Mouse (Mus musculus) heart, postnatal 0 days (tissue): ENCODE measurements around the gene Pdk4. TPM values are rescaled to one million over a fixed set of nuclear protein-coding genes. Genes with fewer than 3 reads are reported as not detected.
A peak's percentile ranks its signal among the peaks of the same experiment; 100 is the strongest.

Experiments
- ATAC-seq: fragments of 200-750 bp; cut with Nextera tagmentation; 2 replicates; pipeline ENCODE4 v1.8.0; 2017; ENCODE audit warnings: low read depth, moderate number of reproducible peaks, moderate library complexity; ENCODE audit not compliant: insufficient read depth
- DNase-seq: peaks from one replicate; pipeline ENCODE4 v3.0.0-alpha.2; 2016; ENCODE audit warnings: low spot score
- H3K27ac ChIP-seq: fragments of 300-500 bp; sonication (generic); 2 replicates; pipeline ENCODE4 v1.5.1; 2014; ENCODE audit warnings: low read depth, mild to moderate bottlenecking
- H3K27me3 ChIP-seq: fragments of 300-500 bp; sonication (generic); 2 replicates; pipeline ENCODE4 v1.6.1; 2014; ENCODE audit warnings: low read length, mixed read lengths; ENCODE audit not compliant: control insufficient read depth, insufficient read depth
- H3K36me3 ChIP-seq: fragments of 300-500 bp; sonication (generic); replicated peaks from 2 replicates; pipeline ENCODE4 v1.6.1; 2014; ENCODE audit warnings: low read length, mixed read lengths; ENCODE audit not compliant: control insufficient read depth, insufficient read depth
- H3K4me1 ChIP-seq: fragments of 300-500 bp; sonication (generic); 2 replicates; pipeline ENCODE4 v1.6.1; 2014; ENCODE audit warnings: antibody characterized with exemption; ENCODE audit not compliant: control insufficient read depth, insufficient read depth
- H3K4me2 ChIP-seq: fragments of 300-500 bp; sonication (generic); 2 replicates; pipeline ENCODE4 v1.6.1; 2014; ENCODE audit warnings: low read depth, mild to moderate bottlenecking, low read length, moderate library complexity
- H3K4me3 ChIP-seq: fragments of 300-500 bp; sonication (generic); 2 replicates; pipeline ENCODE4 v1.5.1; 2014; ENCODE audit warnings: low read depth, low read length
- H3K9ac ChIP-seq: fragments of 300-500 bp; sonication (generic); replicated peaks from 2 replicates; pipeline ENCODE4 v1.6.1; 2014; ENCODE audit warnings: low read depth, low read length, mixed read lengths
- H3K9me3 ChIP-seq: fragments of 300-500 bp; sonication (generic); replicated peaks from 2 replicates; pipeline ENCODE4 v1.6.1; 2016; ENCODE audit warnings: low read length; ENCODE audit not compliant: control insufficient read depth
- CTCF ChIP-seq: IDR thresholded peaks from 2 replicates; pipeline ENCODE4 v1.5.1; 2016; ENCODE audit warnings: antibody characterized with exemption, control low read depth, low read depth
- EP300 ChIP-seq: IDR thresholded peaks from 2 replicates; pipeline ENCODE4 v1.6.1; 2016; ENCODE audit warnings: antibody characterized with exemption, low read depth
- WGBS: fragments of 180-500 bp; shearing (Covaris S2); extraction: QIAGEN DNeasy Blood & Tissue Kit; methylation state at CpG from one replicate; pipeline ENCODE4 v1.1.7; 2014; 5-methylcytosine and 5-hydroxymethylcytosine counted together
- polyA plus RNA-seq: library from polyadenylated mRNA; unstranded; fragments of >200 nt; fragmentation: Nextera tagmentation; extraction: Ambion mirVana; gene quantifications from 2 replicates; pipeline ENCODE4 v1.2.1, GENCODE M21; 2015
- total RNA-seq: library from RNA; depleted of rRNA; stranded (reverse); fragments of >200 nt; gene quantifications from 2 replicates; pipeline ENCODE4 v1.2.3, GENCODE M21; 2014; ENCODE audit warnings: low replicate concordance; rRNA removed

The Pdk4 gene
- total RNA-seq: 75.5 and 77.6 TPM in 2 replicates
- 71.1 and 129 TPM in 2 replicates for polyA plus RNA-seq

GRCm38 (mm10) chr6:5495961-5496853, at the start of gene Pdk4:
Gene Pdk4, minus strand, starts transcription at chr6:5496309.
- peak within 1 kb of the TSS; percentile 75 for H3K4me3 ChIP-seq
- H3K27ac ChIP-seq: peak within 1 kb of the TSS; percentile 98
- H3K9me3 ChIP-seq: no peaks in the 10 kb centered on the region
- H3K9ac ChIP-seq: peak within 1 kb of the TSS; percentile 90
- H3K36me3 ChIP-seq: peaks cover 28% of the 10 kb centered on the region
- ATAC-seq (peak; percentile 97), DNase-seq (peak; percentile 98)
- H3K4me2 ChIP-seq: peak within 1 kb of the TSS; percentile 64
- H3K4me1 ChIP-seq: peaks cover 5% of the 10 kb centered on the region
- no peaks in the 10 kb centered on the region for H3K27me3 ChIP-seq
- under 1% methylated on average over 43 of the region's 43 CpGs for WGBS
- TF ChIP-seq CTCF (no peak), EP300 (peak; percentile 97)

- Histone ChIP-seq H3K36me3 (no peaks in the 10 kb centered on the region), H3K27me3 (no peaks in the 10 kb centered on the region), H3K4me1 (no peaks in the 10 kb centered on the region), H3K4me2 (no peak overlapping the region), H3K9me3 (no peaks in the 10 kb centered on the region), H3K4me3 (no peak overlapping the region), H3K27ac (no peak overlapping the region), H3K9ac (no peak overlapping the region)
- TF ChIP-seq EP300: no peak
- TF ChIP-seq CTCF: no peak
- no peak for ATAC-seq
- 68% methylated on average over 2 of the region's 2 CpGs for WGBS
- DNase-seq: no peak
Observed at GRCm38 (mm10) chr6:5537855-5538365, 41.8 kb upstream of the Pdk4 start.

GRCm38 (mm10) chr6:5535754-5536153, 39.6 kb upstream of the Pdk4 start:
- no peak overlapping the region for H3K27ac ChIP-seq
- H3K9me3 ChIP-seq: no peaks in the 10 kb centered on the region
- H3K27me3 ChIP-seq: no peaks in the 10 kb centered on the region
- DNase-seq (no peak), ATAC-seq (no peak)
- TF ChIP-seq CTCF (no peak), EP300 (no peak)
- H3K36me3 ChIP-seq: no peaks in the 10 kb centered on the region
- no peak overlapping the region for H3K9ac ChIP-seq
- H3K4me2 ChIP-seq: no peak overlapping the region
- H3K4me3 ChIP-seq: no peak overlapping the region
- no peaks in the 10 kb centered on the region for H3K4me1 ChIP-seq

- WGBS: 80% methylated on average over 5 of the region's 5 CpGs
- no peak for ATAC-seq
Observed at GRCm38 (mm10) chr6:5517091-5517490, 21.0 kb upstream of the Pdk4 start.

GRCm38 (mm10) chr6:5509757-5510156, 13.6 kb upstream of the Pdk4 start:
- H3K4me1 ChIP-seq: peaks cover 32% of the 10 kb centered on the region
- 6% methylated on average over 5 of the region's 5 CpGs for WGBS
- no peaks in the 10 kb centered on the region for H3K9me3 ChIP-seq
- no peak overlapping the region; the same call in 1 of the 2 replicates for H3K9ac ChIP-seq
- ATAC-seq (peak; percentile 96), DNase-seq (peak; percentile 96)
- H3K36me3 ChIP-seq: no peaks in the 10 kb centered on the region
- 0 out of 2 replicates have a peak overlapping the region, but pooled peaks have one; percentile 11 for H3K4me3 ChIP-seq
- H3K27ac ChIP-seq: peak overlapping the region; percentile 95
- H3K4me2 ChIP-seq: peak overlapping the region; percentile 49
- H3K27me3 ChIP-seq: no peaks in the 10 kb centered on the region
- no peak for TF ChIP-seq CTCF
- peak; percentile 97 for TF ChIP-seq EP300

More at GRCm38 (mm10) chr6:5517091-5517490, 21.0 kb upstream of the Pdk4 start:
- H3K27me3 ChIP-seq: no peaks in the 10 kb centered on the region
- DNase-seq: no peak
- no peak overlapping the region for H3K4me3 ChIP-seq
- no peak overlapping the region for H3K27ac ChIP-seq
- H3K9me3 ChIP-seq: no peaks in the 10 kb centered on the region
- H3K4me1 ChIP-seq: no peaks in the 10 kb centered on the region
- no peaks in the 10 kb centered on the region for H3K36me3 ChIP-seq
- no peak overlapping the region for H3K9ac ChIP-seq
- no peak for TF ChIP-seq EP300
- no peak for TF ChIP-seq CTCF
- H3K4me2 ChIP-seq: no peak overlapping the region
